Mouse (Mus musculus): ENCODE measurements around the gene Gadd45b.

GRCm38 (mm10) chr10:80881301-80881700 lies 48.6 kb upstream of the Gadd45b start:
- TF ChIP-seq CTCF (IDR thresholded peaks at IDR 0.05) (peak; percentile 85), EP300 (IDR thresholded peaks at IDR 0.05) (no peak)
